Mouse (Mus musculus) fibroblast of lung, adult 2 months (primary cell): ENCODE measurements around the gene Apbb2.

ENCODE experiments used
- DNase-seq: peaks from one replicate; pipeline ENCODE4 v3.0.0-alpha.2; 2011; ENCODE audit warnings: low read depth

Gene Apbb2

GRCm38 (mm10) chr5:66340356-66341102 lies 278.1 kb downstream of the Apbb2 start:
- no peak for DNase-seq

- DNase-seq, result no peak
Observed at GRCm38 (mm10) chr5:66338583-66338982, 280.0 kb downstream of the Apbb2 start.

GRCm38 (mm10) chr5:66337969-66338345 lies 280.6 kb downstream of the Apbb2 start:
- DNase-seq, result no peak

GRCm38 (mm10) chr5:66337025-66337968 lies 281.3 kb downstream of the Apbb2 start:
- no peak for DNase-seq

GRCm38 (mm10) chr5:66330806-66331205 lies 287.8 kb downstream of the Apbb2 start:
- no peak for DNase-seq

GRCm38 (mm10) chr5:66328766-66329165 lies 289.8 kb downstream of the Apbb2 start:
- DNase-seq, result no peak

- no peak for DNase-seq
Observed at GRCm38 (mm10) chr5:66327949-66328726, 290.4 kb downstream of the Apbb2 start.

GRCm38 (mm10) chr5:66326395-66326794 lies 292.2 kb downstream of the Apbb2 start:
- DNase-seq, result no peak

- DNase-seq, result no peak
Observed at GRCm38 (mm10) chr5:66323603-66324002, 295.0 kb downstream of the Apbb2 start.

GRCm38 (mm10) chr5:66323131-66323530 lies 295.5 kb downstream of the Apbb2 start:
- DNase-seq, result no peak

- no peak for DNase-seq
Observed at GRCm38 (mm10) chr5:66319827-66320404, 298.7 kb downstream of the Apbb2 start.

GRCm38 (mm10) chr5:66319341-66319740 lies 299.2 kb downstream of the Apbb2 start:
- DNase-seq, result no peak

GRCm38 (mm10) chr5:66315791-66316190 lies 302.8 kb downstream of the Apbb2 start:
- no peak for DNase-seq

- no peak for DNase-seq
Observed at GRCm38 (mm10) chr5:66310806-66311205, 307.8 kb downstream of the Apbb2 start.

GRCm38 (mm10) chr5:66310328-66310727 lies 308.3 kb downstream of the Apbb2 start:
- DNase-seq, result no peak

- DNase-seq, result no peak
Observed at GRCm38 (mm10) chr5:66305511-66305910, 313.1 kb downstream of the Apbb2 start.

- no peak for DNase-seq
Observed at GRCm38 (mm10) chr5:66304300-66305067, 314.1 kb downstream of the Apbb2 start.

GRCm38 (mm10) chr5:66302873-66303272 lies 315.7 kb downstream of the Apbb2 start:
- no peak for DNase-seq

- no peak for DNase-seq
Observed at GRCm38 (mm10) chr5:66302085-66302815, 316.3 kb downstream of the Apbb2 start.

- no peak for DNase-seq
Observed at GRCm38 (mm10) chr5:66300576-66300975, 318.0 kb downstream of the Apbb2 start.
